7 mouse cellular contexts compared by ENCODE assay signal in genomic region chr11:5062326-5062725, GRCm38 (mm10). TPM values are rescaled to one million over a fixed set of nuclear protein-coding genes. Genes with fewer than 3 reads are reported as not detected.
DNase-seq lines count a peak whose midpoint lies in the region; ATAC-seq and TF ChIP-seq lines count a peak whose summit lies in the region.

No protein-coding gene starts in this region.

- peak overlapping the region; percentile 69 for H3K4me2 ChIP-seq in heart, postnatal 0 days (ENCODE audit: low read depth, low read length)
- H3K4me2 ChIP-seq in liver, postnatal 0 days (ENCODE audit: low read depth, low read length): peak overlapping the region; percentile 74

- no peak for DNase-seq in testis, postnatal 10 days (ENCODE audit: low spot score)
- no peak for DNase-seq in heart, postnatal 0 days (ENCODE audit: low spot score)
- no peak for DNase-seq in liver, postnatal 0 days
- DNase-seq in frontal cortex, postnatal 25 days (ENCODE audit: low spot score in 2 of 2): no peak
- DNase-seq in embryo, embryonic 9.5 days (ENCODE audit: extremely low spot score): no peak
- DNase-seq in cerebellum, postnatal 14 days: no peak

- no peak overlapping the region for H3K9ac ChIP-seq in heart, postnatal 0 days (replicated peaks; ENCODE audit: low read depth, low read length)
- H3K9ac ChIP-seq in liver, postnatal 0 days (replicated peaks): peak overlapping the region; percentile 53

- peak overlapping the region; percentile 59 for H3K27ac ChIP-seq in testis, adult 2 months (ENCODE audit: control insufficient read depth, insufficient read depth, low read depth, low read length)
- no peak overlapping the region for H3K27ac ChIP-seq in heart, postnatal 0 days (ENCODE audit: low read depth)
- H3K27ac ChIP-seq in liver, postnatal 0 days (ENCODE audit: low read depth): no peak overlapping the region

- no peaks in the 10 kb centered on the region for H3K9me3 ChIP-seq in heart, postnatal 0 days (replicated peaks; ENCODE audit: control insufficient read depth, low read length)
- no peaks in the 10 kb centered on the region for H3K9me3 ChIP-seq in liver, postnatal 0 days (ENCODE audit: low read length)

- H3K36me3 ChIP-seq in testis, adult 2 months (ENCODE audit: control insufficient read depth, insufficient read depth, low read length): no peaks in the 10 kb centered on the region
- no peaks in the 10 kb centered on the region for H3K36me3 ChIP-seq in heart, postnatal 0 days (replicated peaks; ENCODE audit: control insufficient read depth, insufficient read depth, low read length)
- no peaks in the 10 kb centered on the region for H3K36me3 ChIP-seq in liver, postnatal 0 days (replicated peaks; ENCODE audit: insufficient read depth, low read length)

- no peak for TF ChIP-seq CTCF in testis, adult 2 months (IDR thresholded peaks at IDR 0.05; ENCODE audit: control insufficient read depth, insufficient read depth, insufficient replicate concordance, low read depth, low read length)
- TF ChIP-seq CTCF in heart, postnatal 0 days (IDR thresholded peaks at IDR 0.05; ENCODE audit: low read depth): no peak
- TF ChIP-seq CTCF in liver, postnatal 0 days (IDR thresholded peaks at IDR 0.05; ENCODE audit: low read depth): no peak

- H3K27me3 ChIP-seq in testis, adult 2 months (ENCODE audit: control insufficient read depth, insufficient read depth, low read length): no peaks in the 10 kb centered on the region
- H3K27me3 ChIP-seq in heart, postnatal 0 days (ENCODE audit: control insufficient read depth, insufficient read depth, low read length): peaks cover 38% of the 10 kb centered on the region
- H3K27me3 ChIP-seq in liver, postnatal 0 days (ENCODE audit: insufficient read depth, low read length): peaks cover 72% of the 10 kb centered on the region

- ATAC-seq in heart, postnatal 0 days (ENCODE audit: insufficient read depth, low read depth): no peak
- ATAC-seq in liver, postnatal 0 days: peak; percentile 8

- H3K4me1 ChIP-seq in testis, adult 2 months (ENCODE audit: control insufficient read depth, insufficient read depth, low read length): peaks cover 65% of the 10 kb centered on the region
- peaks cover 37% of the 10 kb centered on the region for H3K4me1 ChIP-seq in heart, postnatal 0 days (ENCODE audit: control insufficient read depth, insufficient read depth)
- peaks cover 51% of the 10 kb centered on the region for H3K4me1 ChIP-seq in liver, postnatal 0 days (ENCODE audit: insufficient read depth)

- no peak for TF ChIP-seq POLR2A in testis, adult 2 months (IDR thresholded peaks at IDR 0.05; ENCODE audit: control insufficient read depth, low read depth, low read length)

- WGBS in heart, postnatal 0 days: 44% methylated on average over 13 of the region's 13 CpGs
- 28% methylated on average over 13 of the region's 13 CpGs for WGBS in liver, postnatal 0 days (ENCODE audit: insufficient replicate concordance)

- peak overlapping the region; percentile 93 for H3K4me3 ChIP-seq in testis, adult 2 months (ENCODE audit: control insufficient read depth, low read depth, low read length)
- peak overlapping the region; percentile 40 for H3K4me3 ChIP-seq in heart, postnatal 0 days (ENCODE audit: low read depth, low read length)
- H3K4me3 ChIP-seq in liver, postnatal 0 days (ENCODE audit: low read depth, low read length): peak overlapping the region; percentile 39

- TF ChIP-seq EP300 in heart, postnatal 0 days (IDR thresholded peaks at IDR 0.05; ENCODE audit: low read depth): no peak
- TF ChIP-seq EP300 in liver, postnatal 0 days (IDR thresholded peaks at IDR 0.05; ENCODE audit: low read depth): no peak

RNA-seq across cellular contexts. Expression of gene Gas2l1, which starts 2.8 kb away (rescaled TPM):
- 116 and 124 TPM in 2 replicates for polyA plus RNA-seq in testis, adult 2 months (2012; rRNA removed)
- 21.9 and 28.5 TPM in 2 replicates for total RNA-seq in heart, postnatal 0 days (2014; rRNA removed; ENCODE audit: low replicate concordance)
- 11.5 and 12.0 TPM in 2 replicates for polyA plus RNA-seq in heart, postnatal 0 days (2015; fragmentation: Nextera tagmentation; extraction: Ambion mirVana)
- 14.9 TPM in 2 replicates for polyA plus RNA-seq in liver, postnatal 0 days (2015; fragmentation: Nextera tagmentation; extraction: Ambion mirVana)

RNA-seq across cellular contexts. Expression of gene Rasl10a, which starts 4.4 kb away (rescaled TPM):
- 2.5 and 3.9 TPM in 2 replicates for polyA plus RNA-seq in testis, adult 2 months (2012; rRNA removed)
- total RNA-seq in heart, postnatal 0 days (2014; rRNA removed; ENCODE audit: low replicate concordance): 2.7 TPM in 1 of 2 replicates, not detected in the other
- 0.85 and 1.1 TPM in 2 replicates for polyA plus RNA-seq in heart, postnatal 0 days (2015; fragmentation: Nextera tagmentation; extraction: Ambion mirVana)
- polyA plus RNA-seq in liver, postnatal 0 days (2015; fragmentation: Nextera tagmentation; extraction: Ambion mirVana): 0.58 and 0.66 TPM in 2 replicates

RNA-seq across cellular contexts. Expression of gene Rhbdd3, which starts 36.4 kb away (rescaled TPM):
- 232 and 237 TPM in 2 replicates for polyA plus RNA-seq in testis, adult 2 months (2012; rRNA removed)
- 17.9 and 50.4 TPM in 2 replicates for total RNA-seq in heart, postnatal 0 days (2014; rRNA removed; ENCODE audit: low replicate concordance)
- 28.5 and 28.8 TPM in 2 replicates for polyA plus RNA-seq in heart, postnatal 0 days (2015; fragmentation: Nextera tagmentation; extraction: Ambion mirVana)
- polyA plus RNA-seq in liver, postnatal 0 days (2015; fragmentation: Nextera tagmentation; extraction: Ambion mirVana): 14.4 and 14.9 TPM in 2 replicates

RNA-seq across cellular contexts. Expression of gene Ewsr1, which starts 36.7 kb away (rescaled TPM):
- polyA plus RNA-seq in testis, adult 2 months (2012; rRNA removed): 433 and 510 TPM in 2 replicates
- total RNA-seq in heart, postnatal 0 days (2014; rRNA removed; ENCODE audit: low replicate concordance): 213 and 286 TPM in 2 replicates
- polyA plus RNA-seq in heart, postnatal 0 days (2015; fragmentation: Nextera tagmentation; extraction: Ambion mirVana): 204 and 238 TPM in 2 replicates
- polyA plus RNA-seq in liver, postnatal 0 days (2015; fragmentation: Nextera tagmentation; extraction: Ambion mirVana): 146 and 157 TPM in 2 replicates

Comparison
In these comparisons a context has a peak if more than half of its experiments do, and no peak if none do; other contexts are left out.
1. H3K4me3 ChIP-seq: peak in every context shown above with its lines; median percentile 93 in testis, adult 2 months; 40 in heart, postnatal 0 days; 39 in liver, postnatal 0 days.